Mouse (Mus musculus): Measurements from ENCODE around the gene Fbxo47.

Gene Fbxo47

GRCm38 (mm10) chr11:97830501-97830900 lies 53.5 kb downstream of the Fbxo47 start:
- DNase-seq (ENCODE audit: low read depth, low spot score) = no peak

GRCm38 (mm10) chr11:97829913-97830476 lies 54.0 kb downstream of the Fbxo47 start:
- no peak for DNase-seq (ENCODE audit: low read depth, low spot score)

GRCm38 (mm10) chr11:97829365-97829764 lies 54.6 kb downstream of the Fbxo47 start:
- no peak for DNase-seq (ENCODE audit: low read depth, low spot score)

GRCm38 (mm10) chr11:97827654-97828053 lies 56.3 kb downstream of the Fbxo47 start:
- no peak for DNase-seq (ENCODE audit: low read depth, low spot score)

- no peak for DNase-seq (ENCODE audit: low read depth, low spot score)
These were observed 57.5 kb downstream of the Fbxo47 start for GRCm38 (mm10) chr11:97826414-97826813.

- no peak for DNase-seq (ENCODE audit: low read depth, low spot score)
These were observed 58.0 kb downstream of the Fbxo47 start for GRCm38 (mm10) chr11:97825971-97826370.

- DNase-seq (ENCODE audit: low read depth, low spot score) = no peak
These were observed 58.7 kb downstream of the Fbxo47 start for GRCm38 (mm10) chr11:97825295-97825694.

- DNase-seq (ENCODE audit: low read depth, low spot score) = no peak
These were observed 59.1 kb downstream of the Fbxo47 start for GRCm38 (mm10) chr11:97824895-97825294.

- no peak for DNase-seq (ENCODE audit: low read depth, low spot score)
These were observed 59.8 kb downstream of the Fbxo47 start for GRCm38 (mm10) chr11:97824168-97824567.

GRCm38 (mm10) chr11:97822840-97823603 lies 60.9 kb downstream of the Fbxo47 start:
- DNase-seq (ENCODE audit: low read depth, low spot score) = no peak

- DNase-seq (ENCODE audit: low read depth, low spot score) = no peak
These were observed 62.4 kb downstream of the Fbxo47 start for GRCm38 (mm10) chr11:97821401-97822064.

GRCm38 (mm10) chr11:97820840-97821239 lies 63.1 kb downstream of the Fbxo47 start:
- no peak for DNase-seq (ENCODE audit: low read depth, low spot score)

GRCm38 (mm10) chr11:97819923-97820322 lies 64.0 kb downstream of the Fbxo47 start:
- no peak for DNase-seq (ENCODE audit: low read depth, low spot score)

GRCm38 (mm10) chr11:97819102-97819501 lies 64.9 kb downstream of the Fbxo47 start:
- DNase-seq (ENCODE audit: low read depth, low spot score) = no peak

GRCm38 (mm10) chr11:97818571-97818970 lies 65.4 kb downstream of the Fbxo47 start:
- DNase-seq (ENCODE audit: low read depth, low spot score) = no peak

- no peak for DNase-seq (ENCODE audit: low read depth, low spot score)
These were observed 66.0 kb downstream of the Fbxo47 start for GRCm38 (mm10) chr11:97818003-97818402.

GRCm38 (mm10) chr11:97817379-97817778 lies 66.6 kb downstream of the Fbxo47 start:
- DNase-seq (ENCODE audit: low read depth, low spot score) = no peak

- DNase-seq (ENCODE audit: low read depth, low spot score) = no peak
These were observed 67.0 kb downstream of the Fbxo47 start for GRCm38 (mm10) chr11:97816916-97817315.

- no peak for DNase-seq (ENCODE audit: low read depth, low spot score)
These were observed 67.8 kb downstream of the Fbxo47 start for GRCm38 (mm10) chr11:97816176-97816575.

- no peak for DNase-seq (ENCODE audit: low read depth, low spot score)
These were observed 68.2 kb downstream of the Fbxo47 start for GRCm38 (mm10) chr11:97815736-97816135.

- no peak for DNase-seq (ENCODE audit: low read depth, low spot score)
These were observed 70.0 kb downstream of the Fbxo47 start for GRCm38 (mm10) chr11:97813746-97814515.

- DNase-seq (ENCODE audit: low read depth, low spot score) = no peak
These were observed 70.9 kb downstream of the Fbxo47 start for GRCm38 (mm10) chr11:97813085-97813484.

Data from forelimb bud, embryonic 11.5 days (tissue).